Mouse (Mus musculus) embryonic facial prominence, embryonic 13.5 days (tissue): ENCODE results near the gene Olfr657. TPM values are rescaled to one million over a fixed set of nuclear protein-coding genes. Genes with fewer than 3 reads are reported as not detected.

ENCODE experiments used
- ATAC-seq: fragments of 200-750 bp; cut with Nextera tagmentation; 2 replicates; pipeline ENCODE4 v1.8.0; 2017; ENCODE audit warnings: low read depth; ENCODE audit not compliant: insufficient number of reproducible peaks, insufficient read depth, low FRiP score, low TSS enrichment
- H3K27ac ChIP-seq: fragments of 300-500 bp; sonication (generic); 2 replicates; pipeline ENCODE4 v1.5.1; 2015; ENCODE audit warnings: moderate library complexity, mild to moderate bottlenecking, inconsistent platforms
- H3K27me3 ChIP-seq: fragments of 300-500 bp; sonication (generic); 2 replicates; pipeline ENCODE4 v1.6.1; 2015; ENCODE audit warnings: mild to moderate bottlenecking, inconsistent platforms
- H3K36me3 ChIP-seq: fragments of 300-500 bp; sonication (generic); 2 replicates; pipeline ENCODE4 v1.6.1; 2015; ENCODE audit warnings: mild to moderate bottlenecking, inconsistent platforms
- H3K4me1 ChIP-seq: fragments of 300-500 bp; sonication (generic); 2 replicates; pipeline ENCODE4 v1.6.1; 2015; ENCODE audit warnings: inconsistent platforms
- H3K4me2 ChIP-seq: fragments of 300-500 bp; sonication (generic); 2 replicates; pipeline ENCODE4 v1.6.1; 2015; ENCODE audit warnings: moderate library complexity, mild to moderate bottlenecking, inconsistent platforms
- H3K4me3 ChIP-seq: fragments of 300-500 bp; sonication (generic); 2 replicates; pipeline ENCODE4 v1.5.1; 2015; ENCODE audit warnings: mild to moderate bottlenecking, inconsistent platforms
- H3K9ac ChIP-seq: fragments of 300-500 bp; sonication (generic); 2 replicates; pipeline ENCODE4 v1.6.1; 2015; ENCODE audit warnings: mild to moderate bottlenecking, inconsistent platforms
- H3K9me3 ChIP-seq: fragments of 300-500 bp; sonication (generic); 2 replicates; pipeline ENCODE4 v1.6.1; 2016; ENCODE audit warnings: inconsistent platforms
- WGBS: fragments of 180-500 bp; shearing (Covaris S2); methylation state at CpG from one replicate; pipeline ENCODE4 v1.1.7; 2015; ENCODE audit warnings: mixed read lengths; 5-methylcytosine and 5-hydroxymethylcytosine counted together
- polyA plus RNA-seq: library from polyadenylated mRNA; unstranded; fragments of >200 nt; fragmentation: Nextera tagmentation; extraction: Ambion mirVana; gene quantifications from 2 replicates; pipeline ENCODE4 v1.2.1, GENCODE M21; 2015

Olfr657 gene
- polyA plus RNA-seq, result not detected in 2 replicates

- ATAC-seq, result no peak
- H3K4me1 ChIP-seq, result no peaks in the 10 kb centered on the region
- no peak within 1 kb of the TSS for H3K4me2 ChIP-seq
- no peak within 1 kb of the TSS for H3K9ac ChIP-seq
- H3K27ac ChIP-seq, result no peak within 1 kb of the TSS
- H3K4me3 ChIP-seq, result no peak within 1 kb of the TSS
- no peaks in the 10 kb centered on the region for H3K36me3 ChIP-seq
- H3K27me3 ChIP-seq, result no peaks in the 10 kb centered on the region
- no peaks in the 10 kb centered on the region for H3K9me3 ChIP-seq
Observed at GRCm38 (mm10) chr7:104624494-104624893, at the start of gene Olfr657. Gene Olfr657 (plus strand): TSS chr7:104624794.

GRCm38 (mm10) chr7:104577014-104577413 is 47.6 kb upstream of the Olfr657 start, which contains the start of gene Olfr653:
Gene Olfr653 (plus strand): TSS chr7:104577314.
- H3K9ac ChIP-seq, result no peak within 1 kb of the TSS

GRCm38 (mm10) chr7:104580846-104581245 is 43.7 kb upstream of the Olfr657 start:
- H3K4me1 ChIP-seq, result no peaks in the 10 kb centered on the region
- no peaks in the 10 kb centered on the region for H3K27me3 ChIP-seq
- H3K9me3 ChIP-seq, result no peaks in the 10 kb centered on the region
- no peaks in the 10 kb centered on the region for H3K36me3 ChIP-seq
- no peak overlapping the region for H3K27ac ChIP-seq
- no peak overlapping the region for H3K9ac ChIP-seq
- ATAC-seq, result no peak
- H3K4me3 ChIP-seq, result no peak overlapping the region
- WGBS, result 88% methylated on average over 4 of the region's 4 CpGs
- no peak overlapping the region for H3K4me2 ChIP-seq

More at GRCm38 (mm10) chr7:104577014-104577413, 47.6 kb upstream of the Olfr657 start, which contains the start of gene Olfr653:
- Histone ChIP-seq H3K9me3 (no peaks in the 10 kb centered on the region), H3K4me1 (no peaks in the 10 kb centered on the region), H3K4me2 (no peak within 1 kb of the TSS), H3K36me3 (no peaks in the 10 kb centered on the region), H3K4me3 (no peak within 1 kb of the TSS), H3K27me3 (no peaks in the 10 kb centered on the region), H3K27ac (no peak within 1 kb of the TSS)
- WGBS, result 76% methylated on average over 2 of the region's 2 CpGs
- ATAC-seq, result no peak

GRCm38 (mm10) chr7:104581429-104581828 is 43.2 kb upstream of the Olfr657 start:
- H3K27ac ChIP-seq, result no peak overlapping the region
- no peaks in the 10 kb centered on the region for H3K27me3 ChIP-seq
- no peaks in the 10 kb centered on the region for H3K36me3 ChIP-seq
- H3K4me2 ChIP-seq, result no peak overlapping the region
- 85% methylated on average over 4 of the region's 4 CpGs for WGBS
- no peak for ATAC-seq
- H3K4me1 ChIP-seq, result no peaks in the 10 kb centered on the region
- H3K9ac ChIP-seq, result no peak overlapping the region
- no peak overlapping the region for H3K4me3 ChIP-seq
- no peaks in the 10 kb centered on the region for H3K9me3 ChIP-seq

- Histone ChIP-seq H3K4me2 (no peak within 1 kb of the TSS), H3K27ac (no peak within 1 kb of the TSS), H3K36me3 (no peaks in the 10 kb centered on the region), H3K9ac (no peak within 1 kb of the TSS), H3K9me3 (no peaks in the 10 kb centered on the region), H3K4me3 (no peak within 1 kb of the TSS), H3K27me3 (no peaks in the 10 kb centered on the region), H3K4me1 (no peaks in the 10 kb centered on the region)
- WGBS, result 84% methylated on average over 4 of the region's 4 CpGs
- ATAC-seq, result no peak
Observed at GRCm38 (mm10) chr7:104586725-104587124, 37.9 kb upstream of the Olfr657 start, which contains the start of gene Olfr654. Gene Olfr654 (plus strand): TSS chr7:104587025.

- 81% methylated on average over 5 of the region's 5 CpGs for WGBS
- Histone ChIP-seq H3K9ac (no peak overlapping the region), H3K4me2 (no peak overlapping the region), H3K4me1 (no peaks in the 10 kb centered on the region), H3K27ac (no peak overlapping the region), H3K9me3 (no peaks in the 10 kb centered on the region), H3K4me3 (no peak overlapping the region), H3K27me3 (no peaks in the 10 kb centered on the region), H3K36me3 (no peaks in the 10 kb centered on the region)
- ATAC-seq, result no peak
Observed at GRCm38 (mm10) chr7:104588274-104588673, 36.3 kb upstream of the Olfr657 start.

- H3K4me1 ChIP-seq, result no peaks in the 10 kb centered on the region
- no peaks in the 10 kb centered on the region for H3K36me3 ChIP-seq
- no peak within 1 kb of the TSS for H3K27ac ChIP-seq
- H3K9me3 ChIP-seq, result no peaks in the 10 kb centered on the region
- no peak within 1 kb of the TSS for H3K4me3 ChIP-seq
- ATAC-seq, result no peak
- WGBS, result 75% methylated on average over 2 of the region's 2 CpGs
- no peak within 1 kb of the TSS for H3K4me2 ChIP-seq
- no peak within 1 kb of the TSS for H3K9ac ChIP-seq
- H3K27me3 ChIP-seq, result no peaks in the 10 kb centered on the region
Observed at GRCm38 (mm10) chr7:104601679-104602078, 22.9 kb upstream of the Olfr657 start, which contains the start of gene Olfr655. Gene Olfr655 (minus strand): TSS chr7:104601779.

GRCm38 (mm10) chr7:104603173-104603572 is 21.4 kb upstream of the Olfr657 start:
- Histone ChIP-seq H3K4me3 (no peak overlapping the region), H3K4me1 (no peaks in the 10 kb centered on the region), H3K4me2 (no peak overlapping the region), H3K36me3 (no peaks in the 10 kb centered on the region), H3K27ac (no peak overlapping the region), H3K27me3 (no peaks in the 10 kb centered on the region), H3K9me3 (no peaks in the 10 kb centered on the region), H3K9ac (no peak overlapping the region)
- ATAC-seq, result no peak
- WGBS, result 4% methylated on average over 3 of the region's 3 CpGs

GRCm38 (mm10) chr7:104604727-104605126 is 19.9 kb upstream of the Olfr657 start:
- no peaks in the 10 kb centered on the region for H3K27me3 ChIP-seq
- H3K4me3 ChIP-seq, result no peak overlapping the region
- H3K9ac ChIP-seq, result no peak overlapping the region
- H3K36me3 ChIP-seq, result no peaks in the 10 kb centered on the region
- H3K4me2 ChIP-seq, result no peak overlapping the region
- no peaks in the 10 kb centered on the region for H3K9me3 ChIP-seq
- no peaks in the 10 kb centered on the region for H3K4me1 ChIP-seq
- H3K27ac ChIP-seq, result no peak overlapping the region
- ATAC-seq, result no peak

GRCm38 (mm10) chr7:104613655-104614054 is 10.9 kb upstream of the Olfr657 start, which contains the start of gene Olfr656:
Gene Olfr656 (plus strand): TSS chr7:104613955.
- no peak within 1 kb of the TSS for H3K9ac ChIP-seq
- H3K36me3 ChIP-seq, result no peaks in the 10 kb centered on the region
- H3K9me3 ChIP-seq, result no peaks in the 10 kb centered on the region
- H3K4me1 ChIP-seq, result no peaks in the 10 kb centered on the region
- H3K27ac ChIP-seq, result no peak within 1 kb of the TSS
- H3K4me2 ChIP-seq, result no peak within 1 kb of the TSS
- WGBS, result 73% methylated on average over 4 of the region's 4 CpGs
- no peaks in the 10 kb centered on the region for H3K27me3 ChIP-seq
- no peak for ATAC-seq
- no peak within 1 kb of the TSS for H3K4me3 ChIP-seq

- Histone ChIP-seq H3K36me3 (no peaks in the 10 kb centered on the region), H3K4me3 (peak within 1 kb of the TSS; percentile 17; the same call in 1 of the 2 replicates), H3K9me3 (no peaks in the 10 kb centered on the region), H3K9ac (no peak within 1 kb of the TSS; the same call in 1 of the 2 replicates), H3K27me3 (no peaks in the 10 kb centered on the region), H3K4me1 (no peaks in the 10 kb centered on the region), H3K27ac (no peak within 1 kb of the TSS), H3K4me2 (peak within 1 kb of the TSS; percentile 48)
- 0 out of 2 replicates have a peak, but pooled peaks have one; percentile 32 for ATAC-seq
- 25% methylated on average over 21 of the region's 22 CpGs for WGBS
Observed at GRCm38 (mm10) chr7:104646841-104647482, 22.4 kb downstream of the Olfr657 start, which contains the start of gene Olfr658. Gene Olfr658 (minus strand): TSS chr7:104647305.

GRCm38 (mm10) chr7:104666453-104666852 is 41.9 kb downstream of the Olfr657 start, which contains the start of gene Olfr659:
Gene Olfr659 (plus strand): TSS chr7:104666753.
- no peak for ATAC-seq
- Histone ChIP-seq H3K27ac (no peak within 1 kb of the TSS), H3K27me3 (no peaks in the 10 kb centered on the region), H3K4me1 (no peaks in the 10 kb centered on the region), H3K36me3 (no peaks in the 10 kb centered on the region), H3K9ac (no peak within 1 kb of the TSS), H3K9me3 (no peaks in the 10 kb centered on the region), H3K4me3 (no peak within 1 kb of the TSS), H3K4me2 (no peak within 1 kb of the TSS)
- WGBS, result 85% methylated on average over 3 of the region's 3 CpGs
